Mouse (Mus musculus) lung, adult 2 months (tissue): ENCODE measurements at regions not wholly inside any gene's neighbourhood (a gene's known extent, or its start where the extent isn't known, plus 50 kb on each side); places are given as distances from the start of the nearest gene placed in this dataset.

Source experiments
- DNase-seq: peaks from one replicate; pipeline ENCODE4 v3.0.0; 2022
- H3K4me1 ChIP-seq: fragments of 200-500 bp; 2 replicates; pipeline ENCODE4 v1.6.1; 2011; ENCODE audit warnings: low read length; ENCODE audit not compliant: control insufficient read depth, insufficient read depth
- H3K4me3 ChIP-seq: fragments of 200-500 bp; replicated peaks from 2 replicates; pipeline ENCODE3; 2011; ENCODE audit warnings: low read depth, mild to moderate bottlenecking, control low read depth, low read length; ENCODE audit errors: extremely low read depth
- CTCF ChIP-seq: fragments of 200-500 bp; IDR thresholded peaks from 2 replicates; pipeline ENCODE4 v1.5.1; 2011; ENCODE audit warnings: mild to moderate bottlenecking, low read length, control low read depth; ENCODE audit not compliant: insufficient read depth
- POLR2A ChIP-seq: fragments of 200-500 bp; IDR thresholded peaks from 2 replicates; pipeline ENCODE4 v1.6.1; 2011; ENCODE audit warnings: low read depth, mild to moderate bottlenecking, control low read depth, low read length, borderline replicate concordance; ENCODE audit errors: extremely low read depth
- WGBS: fragments of 180-500 bp; shearing (Covaris S2); methylation state at CpG from one replicate; pipeline ENCODE4 v1.1.7; 2018; 5-methylcytosine and 5-hydroxymethylcytosine counted together

GRCm38 (mm10) chr13:59320261-59320660, 264.8 kb downstream of the Agtpbp1 start:
- no peak for TF ChIP-seq CTCF
- no peak for DNase-seq
- WGBS: 72% methylated on average over 5 of the region's 5 CpGs
- no peaks in the 10 kb centered on the region for H3K4me1 ChIP-seq
- H3K4me3 ChIP-seq: no peak overlapping the region

- Histone ChIP-seq H3K4me3 (no peak overlapping the region), H3K4me1 (no peaks in the 10 kb centered on the region)
- no peak for DNase-seq
- WGBS: 64% methylated on average over 16 of the region's 16 CpGs
- TF ChIP-seq POLR2A (no peak), CTCF (no peak)
These were observed 267.5 kb downstream of the Agtpbp1 start for GRCm38 (mm10) chr13:59317458-59318005.

GRCm38 (mm10) chr13:59315811-59316210, 269.2 kb downstream of the Agtpbp1 start:
- 33% methylated on average over 3 of the region's 3 CpGs for WGBS
- no peaks in the 10 kb centered on the region for H3K4me1 ChIP-seq
- TF ChIP-seq CTCF (no peak), POLR2A (no peak)
- no peak overlapping the region for H3K4me3 ChIP-seq
- DNase-seq: no peak

- no peaks in the 10 kb centered on the region for H3K4me1 ChIP-seq
- DNase-seq: peak; percentile 4
- 73% methylated on average over 1 of the region's 1 CpGs for WGBS
- TF ChIP-seq POLR2A: no peak
- no peak for TF ChIP-seq CTCF
- H3K4me3 ChIP-seq: no peak overlapping the region
These were observed 270.6 kb downstream of the Agtpbp1 start for GRCm38 (mm10) chr13:59314419-59314818.

- 88% methylated on average over 7 of the region's 7 CpGs for WGBS
- TF ChIP-seq POLR2A (no peak), CTCF (no peak)
- Histone ChIP-seq H3K4me1 (no peaks in the 10 kb centered on the region), H3K4me3 (no peak overlapping the region)
- no peak for DNase-seq
These were observed 271.2 kb downstream of the Agtpbp1 start for GRCm38 (mm10) chr13:59313725-59314330.

GRCm38 (mm10) chr13:59292905-59293304, 292.1 kb downstream of the Agtpbp1 start:
- DNase-seq: no peak
- WGBS: 16% methylated on average over 5 of the region's 5 CpGs
- TF ChIP-seq POLR2A (no peak), CTCF (no peak)
- H3K4me1 ChIP-seq: no peaks in the 10 kb centered on the region
- no peak overlapping the region for H3K4me3 ChIP-seq

- Histone ChIP-seq H3K4me3 (no peak overlapping the region), H3K4me1 (no peaks in the 10 kb centered on the region)
- TF ChIP-seq POLR2A (no peak), CTCF (peak; percentile 31; the same call in 1 of the 2 replicates)
- 71% methylated on average over 11 of the region's 11 CpGs for WGBS
- DNase-seq: no peak
These were observed 295.9 kb downstream of the Agtpbp1 start for GRCm38 (mm10) chr13:59289127-59289526.

- TF ChIP-seq CTCF (no peak), POLR2A (no peak)
- WGBS: 79% methylated on average over 5 of the region's 5 CpGs
- DNase-seq: no peak
- H3K4me3 ChIP-seq: no peak overlapping the region
- no peaks in the 10 kb centered on the region for H3K4me1 ChIP-seq
These were observed 303.8 kb downstream of the Agtpbp1 start for GRCm38 (mm10) chr13:59281199-59281598.

- no peak for DNase-seq
- WGBS: 42% methylated on average over 4 of the region's 4 CpGs
- TF ChIP-seq POLR2A (no peak), CTCF (no peak)
- H3K4me3 ChIP-seq: no peak overlapping the region
- H3K4me1 ChIP-seq: no peaks in the 10 kb centered on the region
These were observed 305.9 kb downstream of the Agtpbp1 start for GRCm38 (mm10) chr13:59279136-59279535.

- no peak for DNase-seq
- TF ChIP-seq CTCF (no peak), POLR2A (no peak)
- WGBS: 75% methylated on average over 4 of the region's 4 CpGs
- H3K4me1 ChIP-seq: no peaks in the 10 kb centered on the region
- H3K4me3 ChIP-seq: no peak overlapping the region
These were observed 313.4 kb downstream of the Agtpbp1 start for GRCm38 (mm10) chr13:59271661-59272060.
